Mouse (Mus musculus) small intestine, adult 2 months (tissue): ENCODE results near the gene Qpct. TPM values are rescaled to one million over a fixed set of nuclear protein-coding genes. Genes with fewer than 3 reads are reported as not detected.

Experiments used
- H3K27ac ChIP-seq: fragments of 200-500 bp; 2 replicates; pipeline ENCODE4 v1.5.1; 2012; ENCODE audit warnings: low read depth, low read length, control low read depth, inconsistent platforms; ENCODE audit not compliant: insufficient read depth
- H3K27me3 ChIP-seq: fragments of 200-500 bp; 2 replicates; pipeline ENCODE4 v1.6.1; 2012; ENCODE audit warnings: mild to moderate bottlenecking, moderate library complexity, low read length, inconsistent platforms; ENCODE audit not compliant: control insufficient read depth, insufficient read depth
- H3K36me3 ChIP-seq: fragments of 200-500 bp; 2 replicates; pipeline ENCODE4 v1.6.1; 2012; ENCODE audit warnings: mild to moderate bottlenecking, low read length, control low read depth, inconsistent platforms; ENCODE audit not compliant: control insufficient read depth, insufficient read depth
- H3K4me1 ChIP-seq: fragments of 200-500 bp; 2 replicates; pipeline ENCODE4 v1.6.1; 2012; ENCODE audit warnings: low read length, inconsistent platforms, mixed read lengths; ENCODE audit not compliant: control insufficient read depth, insufficient read depth, insufficient read length
- H3K4me3 ChIP-seq: fragments of 200-500 bp; 2 replicates; pipeline ENCODE4 v1.5.1; 2012; ENCODE audit warnings: low read depth, mild to moderate bottlenecking, control low read depth, inconsistent platforms, low read length, moderate library complexity
- CTCF ChIP-seq: fragments of 200-500 bp; IDR thresholded peaks from 2 replicates; pipeline ENCODE4 v1.5.1; 2012; ENCODE audit warnings: low read depth, mild to moderate bottlenecking, control low read depth, inconsistent platforms, low read length, moderate library complexity, mixed read lengths; ENCODE audit not compliant: insufficient replicate concordance, insufficient read length; ENCODE audit errors: extremely low read depth
- POLR2A ChIP-seq: fragments of 200-500 bp; IDR thresholded peaks from 2 replicates; pipeline ENCODE4 v1.6.1; 2012; ENCODE audit warnings: low read depth, mild to moderate bottlenecking, control low read depth, inconsistent platforms, low read length, moderate library complexity
- WGBS: fragments of 180-500 bp; shearing (Covaris S2); methylation state at CpG from one replicate; pipeline ENCODE4 v1.1.7; 2018; 5-methylcytosine and 5-hydroxymethylcytosine counted together
- polyA plus RNA-seq: library from polyadenylated mRNA; depleted of rRNA; stranded (reverse); fragments of >200 nt; gene quantifications from 2 replicates; pipeline ENCODE4 v1.2.3, GENCODE M21; 2012

The Qpct gene
- polyA plus RNA-seq, 1 experiment: 1.8 TPM

DNA sequence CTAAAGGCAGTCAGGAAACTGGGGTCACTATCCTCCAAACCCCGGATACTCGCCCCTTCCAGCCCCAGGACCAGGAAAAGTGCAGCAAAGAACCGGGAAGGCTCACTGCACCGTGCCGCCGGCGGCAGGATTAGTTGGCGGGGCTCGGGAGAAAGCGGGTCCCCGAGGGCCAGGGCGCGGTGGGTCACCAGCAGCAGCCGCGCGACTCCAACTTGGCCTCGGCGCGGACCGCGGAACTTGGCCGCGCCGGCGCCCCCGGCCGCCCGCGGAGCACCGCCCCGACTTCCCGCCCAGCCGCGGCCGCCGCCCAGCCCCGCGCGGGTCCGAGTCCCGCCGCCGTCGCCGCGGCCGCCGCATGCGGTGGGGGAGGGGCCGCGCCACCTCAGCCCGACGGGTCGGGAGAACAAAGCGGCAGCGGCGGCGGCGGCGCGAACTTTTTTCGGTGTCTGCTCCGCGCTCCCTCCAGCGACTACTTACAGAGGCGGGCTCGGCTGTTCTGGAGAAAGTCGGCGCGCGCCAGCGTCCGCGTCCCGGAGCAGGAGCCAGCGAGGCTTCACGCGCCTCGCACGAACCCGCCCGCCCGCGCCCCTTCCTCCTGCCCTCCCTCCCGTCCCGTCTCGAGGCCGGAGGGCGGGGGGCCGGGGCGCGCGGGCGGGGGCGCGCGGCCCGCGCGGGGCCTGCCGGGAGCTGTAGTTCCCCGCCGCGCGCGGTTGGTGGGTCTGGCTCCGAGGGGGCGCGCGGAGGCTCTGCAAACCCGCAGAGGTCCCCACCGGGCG is 31.3 kb upstream of the Qpct start, which contains the start of gene Prkd3:
Gene Prkd3, minus strand, starts transcription at position 609 of the 776 bp plus-strand sequence.
- H3K4me3 ChIP-seq: peak within 1 kb of the TSS; percentile 72
- H3K36me3 ChIP-seq: no peaks in the 10 kb centered on the region
- H3K27ac ChIP-seq: peak within 1 kb of the TSS; percentile 14
- H3K4me1 ChIP-seq: no peaks in the 10 kb centered on the region; the same call in 1 of the 2 replicates
- peaks cover 7% of the 10 kb centered on the region; the same call in 1 of the 2 replicates for H3K27me3 ChIP-seq
- TF ChIP-seq POLR2A: no peak
- no peak for TF ChIP-seq CTCF
- WGBS: under 1% methylated on average over 105 of the region's 113 CpGs

DNA sequence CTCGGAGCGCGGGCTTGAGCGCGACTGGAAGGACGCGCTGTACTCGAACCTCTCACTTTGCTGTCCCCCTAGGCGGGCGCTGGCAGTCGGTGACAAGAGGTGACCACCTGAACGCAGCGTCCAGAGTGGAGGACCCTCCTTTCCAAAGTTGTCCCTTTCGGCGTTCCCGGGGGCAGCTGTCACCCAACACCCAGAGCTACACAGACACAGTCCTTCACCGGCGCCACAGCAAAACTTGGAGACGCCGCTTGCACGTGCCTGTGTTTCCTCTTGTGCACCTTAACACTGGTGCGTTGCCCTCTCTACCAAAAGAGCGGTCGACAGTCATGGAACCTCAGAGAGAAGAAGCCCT is 30.7 kb upstream of the Qpct start:
- 1% methylated on average over 24 of the region's 24 CpGs for WGBS
- H3K27ac ChIP-seq: no peak overlapping the region
- H3K27me3 ChIP-seq: peaks cover 7% of the 10 kb centered on the region; the same call in 1 of the 2 replicates
- H3K4me3 ChIP-seq: peak overlapping the region; percentile 72
- TF ChIP-seq POLR2A (no peak), CTCF (no peak)
- H3K36me3 ChIP-seq: no peaks in the 10 kb centered on the region
- no peaks in the 10 kb centered on the region; the same call in 1 of the 2 replicates for H3K4me1 ChIP-seq

DNA sequence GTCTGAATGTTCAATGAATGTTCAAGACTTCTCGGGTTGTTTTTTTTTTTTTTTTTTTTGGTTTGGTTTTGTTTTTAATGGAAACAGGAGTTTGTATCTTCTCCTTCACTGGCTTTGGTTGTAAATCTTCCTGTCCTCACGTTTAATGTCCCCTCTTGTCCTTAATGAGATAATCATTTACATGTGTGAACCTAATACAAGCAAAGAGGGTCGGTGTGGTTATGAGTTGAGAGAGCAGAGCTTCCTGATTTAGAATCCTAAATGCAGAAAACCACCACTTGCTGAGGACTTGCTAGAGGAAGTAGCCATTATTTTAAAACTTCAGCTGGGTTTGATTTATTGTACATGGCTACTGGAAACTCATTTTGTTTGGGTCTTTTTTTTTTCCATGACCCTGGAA is 29.0 kb upstream of the Qpct start:
- TF ChIP-seq POLR2A: no peak
- TF ChIP-seq CTCF: no peak
- H3K4me1 ChIP-seq: no peaks in the 10 kb centered on the region; the same call in 1 of the 2 replicates

DNA sequence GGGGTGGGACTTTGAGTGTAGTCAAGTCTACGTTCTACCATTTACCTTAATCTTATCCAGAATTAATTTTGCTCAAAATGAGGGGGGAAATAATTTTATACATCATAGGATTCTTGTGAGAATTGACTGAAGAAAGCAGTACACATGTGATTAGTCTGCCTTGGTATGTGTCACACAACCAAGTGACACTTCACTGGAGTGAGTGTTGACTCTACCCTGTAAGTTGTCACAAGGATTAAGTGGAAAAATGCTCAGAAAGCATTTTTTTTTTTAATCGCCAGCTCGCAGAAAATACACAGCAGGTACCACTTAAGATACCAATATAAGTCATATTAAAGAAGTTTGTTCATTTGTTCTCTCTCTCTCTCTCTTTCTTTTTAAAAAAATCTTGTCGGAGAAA is 27.2 kb upstream of the Qpct start:
- TF ChIP-seq POLR2A (no peak), CTCF (no peak)
- Histone ChIP-seq H3K4me3 (no peak overlapping the region), H3K27ac (no peak overlapping the region), H3K27me3 (peaks cover 7% of the 10 kb centered on the region; the same call in 1 of the 2 replicates), H3K4me1 (no peaks in the 10 kb centered on the region; the same call in 1 of the 2 replicates), H3K36me3 (no peaks in the 10 kb centered on the region)
- 77% methylated on average over 4 of the region's 4 CpGs for WGBS

More for the DNA sequence above, 29.0 kb upstream of the Qpct start:
- Histone ChIP-seq H3K27ac (no peak overlapping the region), H3K27me3 (peaks cover 7% of the 10 kb centered on the region; the same call in 1 of the 2 replicates), H3K4me3 (no peak overlapping the region), H3K36me3 (no peaks in the 10 kb centered on the region)
- 39% methylated on average over 3 of the region's 3 CpGs for WGBS

DNA sequence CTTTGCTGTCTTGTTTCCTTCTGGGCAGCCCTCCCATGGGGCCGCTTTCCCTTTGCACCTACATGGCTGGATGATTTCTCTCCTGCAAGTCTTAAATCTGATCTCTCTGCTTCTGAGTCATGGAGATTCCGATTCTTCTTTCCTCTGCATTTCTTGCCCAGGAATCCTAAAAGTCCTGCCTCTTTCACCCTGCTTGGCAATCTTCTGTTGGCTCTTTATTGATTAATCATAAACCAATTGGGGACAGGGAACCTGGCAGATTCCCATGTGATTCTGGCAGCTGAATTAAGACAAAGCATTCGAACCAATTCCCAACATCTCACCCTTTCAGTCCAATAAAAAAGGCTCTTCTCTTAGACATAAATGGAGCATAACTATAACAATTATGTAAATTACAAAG is 22.5 kb upstream of the Qpct start:
- no peaks in the 10 kb centered on the region for H3K36me3 ChIP-seq
- H3K4me3 ChIP-seq: no peak overlapping the region
- TF ChIP-seq POLR2A (no peak), CTCF (no peak)
- 36% methylated on average over 3 of the region's 3 CpGs for WGBS
- no peaks in the 10 kb centered on the region; the same call in 1 of the 2 replicates for H3K27me3 ChIP-seq
- no peaks in the 10 kb centered on the region for H3K4me1 ChIP-seq
- no peak overlapping the region for H3K27ac ChIP-seq

DNA sequence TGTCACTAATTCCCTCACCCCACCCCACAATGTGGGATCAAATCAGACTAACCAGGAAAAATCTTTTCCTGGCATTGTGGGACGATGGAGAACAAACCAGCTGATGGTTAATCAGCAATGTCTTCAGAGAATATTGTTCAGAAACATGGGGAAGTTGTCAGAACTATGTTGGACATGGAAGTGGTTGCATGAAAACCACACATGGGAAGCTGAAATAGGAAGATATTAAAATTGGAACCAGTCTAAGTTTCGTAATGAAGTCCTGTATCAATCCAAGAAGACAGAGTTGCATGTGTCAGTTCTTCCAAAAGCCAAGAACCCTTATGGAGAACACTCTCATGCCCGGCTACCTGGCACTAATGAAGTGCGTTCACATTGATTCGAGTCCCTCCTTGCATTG is 20.1 kb upstream of the Qpct start:
- WGBS: 81% methylated on average over 5 of the region's 5 CpGs
- TF ChIP-seq CTCF: no peak
- TF ChIP-seq POLR2A: no peak

DNA sequence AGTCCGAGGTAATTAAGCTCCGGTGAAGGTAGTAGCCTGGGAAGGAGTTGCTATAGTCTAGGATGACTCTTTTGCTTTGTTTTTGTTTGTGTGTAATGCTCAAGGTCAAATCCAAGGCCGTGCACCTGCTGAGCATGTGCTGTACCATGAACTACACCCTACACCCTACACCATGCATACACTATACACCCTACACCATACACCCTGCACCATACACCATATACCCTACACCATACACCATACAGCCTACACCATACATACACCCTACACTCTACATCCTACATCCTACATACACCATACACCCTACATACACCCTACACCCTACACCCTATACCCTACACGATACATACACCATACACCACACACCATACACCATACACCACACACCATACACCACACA is 18.9 kb upstream of the Qpct start:
- Histone ChIP-seq H3K27ac (no peak overlapping the region), H3K36me3 (no peaks in the 10 kb centered on the region), H3K27me3 (no peaks in the 10 kb centered on the region; the same call in 1 of the 2 replicates), H3K4me3 (no peak overlapping the region), H3K4me1 (no peaks in the 10 kb centered on the region)
- TF ChIP-seq CTCF: no peak
- TF ChIP-seq POLR2A: no peak
- 82% methylated on average over 4 of the region's 4 CpGs for WGBS

More for the DNA sequence above, 20.1 kb upstream of the Qpct start:
- Histone ChIP-seq H3K4me3 (no peak overlapping the region), H3K4me1 (no peaks in the 10 kb centered on the region), H3K36me3 (no peaks in the 10 kb centered on the region), H3K27ac (no peak overlapping the region), H3K27me3 (no peaks in the 10 kb centered on the region; the same call in 1 of the 2 replicates)
